Mouse (Mus musculus) limb, embryonic 15.5 days (tissue): ENCODE data around the gene Tpk1. TPM values are rescaled to one million over a fixed set of nuclear protein-coding genes. Genes with fewer than 3 reads are reported as not detected.

Experiments used
- ATAC-seq: fragments of 200-750 bp; cut with Nextera tagmentation; 2 replicates; pipeline ENCODE4 v1.8.0; 2017; ENCODE audit warnings: low read depth, moderate TSS enrichment; ENCODE audit not compliant: insufficient number of reproducible peaks, low FRiP score, low TSS enrichment
- H3K27ac ChIP-seq: fragments of 300-500 bp; sonication (generic); 2 replicates; pipeline ENCODE4 v1.5.1; 2015; ENCODE audit warnings: moderate library complexity, mild to moderate bottlenecking, inconsistent platforms
- H3K27me3 ChIP-seq: fragments of 300-500 bp; sonication (generic); 2 replicates; pipeline ENCODE4 v1.6.1; 2015; ENCODE audit warnings: inconsistent platforms
- H3K36me3 ChIP-seq: fragments of 300-500 bp; sonication (generic); 2 replicates; pipeline ENCODE4 v1.6.1; 2015; ENCODE audit warnings: inconsistent platforms
- H3K4me1 ChIP-seq: fragments of 300-500 bp; sonication (generic); 2 replicates; pipeline ENCODE4 v1.6.1; 2015; ENCODE audit warnings: inconsistent platforms
- H3K4me2 ChIP-seq: fragments of 300-500 bp; sonication (generic); 2 replicates; pipeline ENCODE4 v1.6.1; 2015; ENCODE audit warnings: mild to moderate bottlenecking, inconsistent platforms
- H3K4me3 ChIP-seq: fragments of 300-500 bp; sonication (generic); 2 replicates; pipeline ENCODE4 v1.5.1; 2015; ENCODE audit warnings: mild to moderate bottlenecking, inconsistent platforms
- H3K9ac ChIP-seq: fragments of 300-500 bp; sonication (generic); 2 replicates; pipeline ENCODE4 v1.6.1; 2015; ENCODE audit warnings: inconsistent platforms
- H3K9me3 ChIP-seq: fragments of 300-500 bp; sonication (generic); 2 replicates; pipeline ENCODE4 v1.6.1; 2016; ENCODE audit warnings: inconsistent platforms
- WGBS: fragments of 180-500 bp; shearing (Covaris S2); methylation state at CpG from one replicate; pipeline ENCODE4 v1.1.7; 2015; 5-methylcytosine and 5-hydroxymethylcytosine counted together
- polyA plus RNA-seq: library from polyadenylated mRNA; unstranded; fragments of >200 nt; fragmentation: Nextera tagmentation; extraction: Ambion mirVana; gene quantifications from 2 replicates; pipeline ENCODE4 v1.2.1, GENCODE M21; 2015

Gene Tpk1
- polyA plus RNA-seq, result 9.2 and 9.7 TPM in 2 replicates

DNA sequence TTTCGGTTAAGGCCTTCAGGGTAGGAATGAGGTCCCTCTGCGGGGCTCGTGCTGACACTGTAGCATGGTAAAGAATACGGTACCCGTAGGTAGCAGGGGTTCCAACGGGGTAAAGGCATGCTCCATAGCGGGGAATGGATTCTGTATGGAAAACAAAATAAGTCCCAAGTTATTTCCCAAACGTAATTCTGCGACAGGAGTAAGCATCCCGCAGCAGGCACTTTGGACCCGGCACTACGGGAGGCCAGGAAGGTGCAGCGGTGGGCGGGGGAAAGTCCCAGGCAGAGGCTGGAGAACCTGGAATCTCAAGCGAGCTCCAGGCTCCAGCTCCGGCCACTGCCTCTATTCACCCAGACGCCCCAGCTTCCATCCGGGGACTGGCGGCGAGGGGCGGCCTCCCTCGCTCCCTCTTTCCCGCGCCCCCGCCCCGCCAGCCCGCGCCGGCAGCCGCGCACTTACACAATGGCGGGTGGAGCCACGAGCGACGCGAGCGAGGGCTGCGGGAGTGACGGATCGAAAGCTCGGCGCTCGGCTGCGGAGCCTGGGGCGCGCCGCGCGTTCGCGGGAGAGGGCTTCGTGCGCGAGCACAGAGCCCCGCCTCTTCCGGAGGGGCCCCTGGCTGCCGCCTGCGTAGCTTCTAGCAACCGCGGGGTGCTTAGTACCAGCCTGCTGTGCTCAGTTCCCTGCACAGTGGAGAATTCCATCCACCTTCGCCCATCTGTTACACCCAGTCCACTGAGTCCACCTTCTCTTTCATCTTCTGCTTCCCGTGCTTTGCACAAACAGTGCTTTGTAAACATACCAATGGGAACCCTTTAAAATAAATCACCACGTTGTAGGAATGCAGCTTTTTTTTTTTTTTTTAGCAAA is at the start of gene Tpk1:
Tpk1 (minus strand) TSS at position 602 of the 870 bp plus-strand sequence.
- Histone ChIP-seq H3K4me3 (peak within 1 kb of the TSS; percentile 66), H3K27me3 (no peaks in the 10 kb centered on the region), H3K9me3 (no peaks in the 10 kb centered on the region), H3K9ac (peak within 1 kb of the TSS; percentile 71), H3K4me2 (peak within 1 kb of the TSS; percentile 52), H3K36me3 (no peaks in the 10 kb centered on the region), H3K27ac (peak within 1 kb of the TSS; percentile 96), H3K4me1 (no peaks in the 10 kb centered on the region; the same call in 1 of the 2 replicates)
- WGBS, result under 1% methylated on average over 54 of the region's 63 CpGs
- peak; percentile 95 for ATAC-seq

DNA sequence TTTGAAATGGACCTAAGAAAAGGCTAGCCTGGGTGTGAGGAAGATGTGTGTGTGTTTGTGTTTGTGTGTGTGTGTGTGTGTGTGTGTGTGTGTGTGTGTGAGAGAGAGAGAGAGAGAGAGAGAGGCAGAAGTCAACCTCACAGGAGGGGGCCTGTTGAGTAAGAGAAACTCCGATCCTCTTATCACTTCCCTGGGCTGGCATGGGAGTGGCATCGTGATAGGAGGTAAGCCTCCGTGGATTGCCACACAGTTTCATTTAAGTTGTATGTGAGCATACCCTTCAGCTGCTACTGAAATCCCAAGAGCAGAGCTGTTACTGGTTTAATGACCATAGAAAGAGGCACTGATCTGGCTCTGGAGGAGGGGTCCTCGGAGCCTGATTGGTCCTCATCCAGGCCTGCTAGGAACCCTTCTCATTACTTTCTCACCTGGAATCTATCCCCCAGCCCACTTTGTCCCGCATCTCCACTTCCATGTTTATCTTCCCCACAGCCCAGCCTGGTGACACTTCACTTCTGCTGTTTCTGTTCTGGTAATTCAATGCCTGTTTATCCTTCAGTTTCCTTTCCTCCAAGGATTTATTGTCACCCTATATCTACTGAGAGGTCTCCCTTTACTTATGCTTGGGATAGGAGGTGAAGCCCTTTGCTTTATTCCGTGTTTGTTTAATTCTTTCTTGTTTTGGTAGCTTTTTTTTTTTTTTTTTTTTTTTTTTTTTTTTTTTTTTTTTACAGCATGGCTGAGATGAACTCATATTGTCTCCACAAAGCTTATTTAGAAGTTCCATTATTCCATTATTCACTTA is 36.9 kb upstream of the Tpk1 start:
- Histone ChIP-seq H3K36me3 (no peaks in the 10 kb centered on the region), H3K4me3 (no peak overlapping the region), H3K27ac (no peak overlapping the region), H3K27me3 (no peaks in the 10 kb centered on the region), H3K4me1 (no peaks in the 10 kb centered on the region), H3K9ac (no peak overlapping the region), H3K4me2 (no peak overlapping the region), H3K9me3 (no peaks in the 10 kb centered on the region)
- 57% methylated on average over 6 of the region's 6 CpGs for WGBS
- ATAC-seq, result no peak

DNA sequence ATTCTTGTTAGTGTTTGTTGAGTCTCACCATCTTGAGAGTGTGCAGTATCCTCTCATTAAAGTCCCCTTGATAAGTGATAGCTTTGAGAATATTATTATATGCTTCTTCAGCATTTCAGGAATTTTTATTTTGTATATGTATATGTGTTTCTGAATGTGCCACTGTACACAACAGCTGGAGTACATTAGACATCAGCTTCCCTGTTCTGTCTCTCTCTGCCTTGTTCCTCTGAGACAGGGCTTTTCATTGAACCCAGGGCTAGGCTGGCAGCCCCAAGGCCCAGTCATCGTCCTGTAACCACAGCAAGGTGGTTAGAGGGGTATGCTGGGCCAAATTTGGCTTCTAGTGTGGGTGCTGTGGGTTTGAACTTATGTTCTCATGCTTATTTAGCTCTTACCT is 25.8 kb upstream of the Tpk1 start:
- H3K4me2 ChIP-seq, result no peak overlapping the region
- H3K4me1 ChIP-seq, result no peaks in the 10 kb centered on the region
- H3K27ac ChIP-seq, result no peak overlapping the region
- H3K9me3 ChIP-seq, result no peaks in the 10 kb centered on the region
- no peak overlapping the region for H3K4me3 ChIP-seq
- WGBS, result 73% methylated on average over 1 of the region's 1 CpGs
- no peak overlapping the region for H3K9ac ChIP-seq
- no peaks in the 10 kb centered on the region for H3K27me3 ChIP-seq
- no peak for ATAC-seq
- H3K36me3 ChIP-seq, result no peaks in the 10 kb centered on the region

DNA sequence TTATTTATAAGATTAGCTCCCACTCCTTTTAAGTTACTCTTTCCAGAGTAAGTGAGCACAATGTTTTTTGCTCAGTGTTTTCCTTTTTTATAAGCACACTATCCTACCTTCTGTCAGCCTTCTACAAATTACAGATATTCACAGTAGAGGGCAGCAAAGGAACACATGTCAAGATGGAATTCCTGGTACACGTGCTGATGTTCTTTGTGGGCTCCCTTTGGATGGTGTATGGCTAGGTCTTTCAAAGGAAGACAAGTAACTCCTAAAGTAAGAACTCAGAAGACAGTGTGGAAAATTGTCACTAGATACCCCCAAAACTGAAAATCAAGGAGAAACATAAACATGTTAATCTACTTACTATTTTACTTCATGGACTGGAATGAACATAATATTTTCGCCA is 19.9 kb upstream of the Tpk1 start:
- H3K4me1 ChIP-seq, result no peaks in the 10 kb centered on the region
- H3K27ac ChIP-seq, result no peak overlapping the region
- no peak overlapping the region for H3K9ac ChIP-seq
- no peak overlapping the region for H3K4me3 ChIP-seq
- H3K27me3 ChIP-seq, result no peaks in the 10 kb centered on the region
- H3K36me3 ChIP-seq, result no peaks in the 10 kb centered on the region
- H3K4me2 ChIP-seq, result no peak overlapping the region
- no peak for ATAC-seq
- 43% methylated on average over 2 of the region's 2 CpGs for whole genome bisulfite sequencing
- no peaks in the 10 kb centered on the region for H3K9me3 ChIP-seq

DNA sequence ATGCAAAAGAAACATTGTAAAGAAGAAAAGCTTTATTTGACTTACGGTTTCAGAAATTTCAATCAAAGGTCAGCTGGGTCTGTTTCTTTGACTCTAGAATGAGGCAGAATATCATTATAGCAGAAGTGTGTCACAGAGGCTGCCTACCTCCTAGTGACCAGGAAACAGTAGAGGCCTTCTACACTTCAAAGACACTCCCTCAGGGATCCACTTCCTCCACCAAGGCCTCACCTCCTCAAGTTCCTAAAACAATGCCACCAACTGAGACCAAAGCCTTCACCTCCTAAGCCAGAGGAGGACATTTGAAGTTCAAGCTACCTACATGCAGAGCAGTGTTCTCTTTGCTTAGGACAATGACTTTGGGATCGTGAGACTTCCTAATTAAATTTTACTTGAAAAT is 16.5 kb upstream of the Tpk1 start:
- no peak overlapping the region for H3K4me2 ChIP-seq
- H3K9me3 ChIP-seq, result no peaks in the 10 kb centered on the region
- no peak for ATAC-seq
- H3K4me3 ChIP-seq, result no peak overlapping the region
- 57% methylated on average over 2 of the region's 2 CpGs for WGBS
- H3K9ac ChIP-seq, result no peak overlapping the region
- no peaks in the 10 kb centered on the region for H3K4me1 ChIP-seq
- H3K27me3 ChIP-seq, result no peaks in the 10 kb centered on the region
- H3K27ac ChIP-seq, result no peak overlapping the region
- no peaks in the 10 kb centered on the region for H3K36me3 ChIP-seq

DNA sequence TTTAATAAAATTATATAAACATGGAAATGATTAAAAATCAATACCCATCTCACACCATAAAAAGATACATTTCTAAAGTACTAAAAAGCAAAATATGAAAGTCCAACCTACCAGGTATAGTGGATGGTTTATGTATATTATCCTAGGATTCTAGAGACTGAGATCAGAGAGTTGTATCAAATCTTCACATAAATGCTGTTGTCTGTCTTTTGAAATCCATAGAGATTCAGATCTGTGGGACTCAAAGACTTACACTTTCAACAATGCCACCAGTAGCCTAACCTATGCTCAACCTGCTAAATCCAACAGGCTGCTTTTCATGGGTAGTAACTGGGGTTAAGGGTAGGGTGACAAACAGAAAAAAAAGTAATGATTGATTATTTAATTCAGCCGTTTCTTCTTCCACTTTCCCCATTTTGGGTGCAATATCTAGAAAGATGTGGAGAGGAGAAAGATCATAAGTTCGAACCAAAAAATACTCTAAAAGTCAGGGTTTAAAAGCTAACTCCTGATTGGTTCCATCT is 12.7 kb upstream of the Tpk1 start:
- H3K4me1 ChIP-seq, result no peaks in the 10 kb centered on the region
- H3K9me3 ChIP-seq, result no peaks in the 10 kb centered on the region
- 85% methylated on average over 2 of the region's 2 CpGs for WGBS
- no peak overlapping the region for H3K9ac ChIP-seq
- no peak overlapping the region for H3K27ac ChIP-seq
- no peak overlapping the region for H3K4me3 ChIP-seq
- H3K27me3 ChIP-seq, result no peaks in the 10 kb centered on the region
- H3K4me2 ChIP-seq, result no peak overlapping the region
- H3K36me3 ChIP-seq, result no peaks in the 10 kb centered on the region
- no peak for ATAC-seq

DNA sequence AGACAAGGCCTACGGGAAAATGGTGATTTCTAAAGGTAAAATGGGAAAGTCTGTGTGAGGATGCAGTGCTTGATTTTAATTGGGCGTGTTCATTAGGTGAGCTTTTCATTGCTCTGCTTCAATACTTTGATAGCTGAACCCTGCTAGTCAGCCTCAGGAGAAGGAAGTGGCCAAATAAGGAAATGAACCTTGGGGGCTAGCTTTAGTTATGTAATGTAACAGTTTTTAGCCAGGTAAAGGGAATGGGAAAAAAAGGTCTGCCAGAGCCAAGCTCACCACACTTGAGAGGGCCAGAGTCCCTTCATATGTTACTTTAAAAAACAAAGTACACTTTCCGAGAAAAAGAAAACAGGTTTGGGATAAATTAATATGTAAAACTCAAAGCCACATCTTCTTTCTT is 11.5 kb upstream of the Tpk1 start:
- WGBS, result 77% methylated on average over 3 of the region's 3 CpGs
- Histone ChIP-seq H3K4me3 (no peak overlapping the region), H3K9me3 (no peaks in the 10 kb centered on the region), H3K36me3 (no peaks in the 10 kb centered on the region), H3K4me2 (no peak overlapping the region), H3K4me1 (no peaks in the 10 kb centered on the region), H3K27ac (no peak overlapping the region), H3K27me3 (no peaks in the 10 kb centered on the region), H3K9ac (no peak overlapping the region)
- ATAC-seq, result no peak

DNA sequence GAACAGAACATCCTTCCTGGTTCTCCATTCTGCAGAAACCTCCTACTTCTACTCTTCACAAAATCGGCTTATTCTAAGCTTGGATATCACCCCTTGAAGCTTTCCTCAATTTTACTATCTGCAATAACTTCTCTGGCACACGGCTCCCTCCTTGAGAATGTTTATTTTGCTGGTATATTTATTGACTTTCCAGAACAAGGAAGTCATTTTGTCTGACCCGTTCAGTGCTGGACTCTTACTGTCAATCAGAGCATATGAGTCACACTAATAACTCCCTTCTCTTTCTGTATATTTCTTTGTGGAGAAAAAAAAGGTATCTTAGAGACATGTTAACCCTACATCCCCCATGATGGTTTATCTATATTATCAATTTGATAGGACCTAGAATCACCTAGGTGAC is 10.1 kb upstream of the Tpk1 start:
- Histone ChIP-seq H3K9me3 (no peaks in the 10 kb centered on the region), H3K4me2 (no peak overlapping the region), H3K9ac (no peak overlapping the region), H3K27ac (no peak overlapping the region), H3K4me3 (no peak overlapping the region), H3K4me1 (no peaks in the 10 kb centered on the region), H3K36me3 (no peaks in the 10 kb centered on the region), H3K27me3 (no peaks in the 10 kb centered on the region)
- 39% methylated on average over 3 of the region's 3 CpGs for WGBS
- no peak for ATAC-seq

DNA sequence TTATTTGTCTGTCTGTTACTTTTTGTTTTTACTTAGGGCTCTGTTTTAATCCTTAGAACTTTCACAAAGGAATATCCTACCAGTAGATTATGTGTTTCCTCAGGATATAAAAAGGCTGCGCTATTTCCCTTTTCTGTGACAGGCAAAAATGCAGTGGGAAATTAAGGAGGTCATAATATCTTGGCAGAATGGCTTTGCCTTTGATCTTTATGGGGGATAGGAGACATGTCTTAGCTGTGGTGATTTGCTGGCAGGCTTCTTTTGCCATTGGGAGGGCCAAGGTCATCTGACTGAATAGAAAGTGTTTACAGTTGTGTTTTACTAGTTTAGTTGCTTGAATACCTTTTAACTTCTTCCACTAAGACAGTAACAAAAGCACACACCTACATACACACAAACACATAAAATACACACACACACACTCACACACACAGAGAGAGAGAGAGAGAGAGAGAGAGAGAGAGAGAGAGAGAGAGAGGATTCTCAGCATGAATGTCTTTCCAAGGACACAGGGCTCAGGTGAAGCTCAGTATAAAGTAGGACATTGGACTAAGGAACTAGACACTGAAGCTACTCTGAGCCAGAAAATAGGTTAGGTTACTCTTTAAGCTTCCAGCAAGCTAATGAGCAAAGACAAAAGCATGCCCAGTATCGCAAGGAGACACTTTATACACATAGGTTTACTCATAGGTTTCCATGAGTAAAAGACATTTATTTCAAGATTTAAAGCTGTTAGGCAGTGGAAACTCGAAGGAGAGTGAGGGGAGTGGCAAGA is 9.1 kb upstream of the Tpk1 start:
- no peak overlapping the region for H3K4me3 ChIP-seq
- WGBS, result 44% methylated on average over 3 of the region's 3 CpGs
- no peaks in the 10 kb centered on the region for H3K27me3 ChIP-seq
- ATAC-seq, result no peak
- no peak overlapping the region for H3K4me2 ChIP-seq
- no peaks in the 10 kb centered on the region for H3K4me1 ChIP-seq
- H3K36me3 ChIP-seq, result no peaks in the 10 kb centered on the region
- H3K27ac ChIP-seq, result no peak overlapping the region
- H3K9me3 ChIP-seq, result no peaks in the 10 kb centered on the region
- no peak overlapping the region for H3K9ac ChIP-seq

DNA sequence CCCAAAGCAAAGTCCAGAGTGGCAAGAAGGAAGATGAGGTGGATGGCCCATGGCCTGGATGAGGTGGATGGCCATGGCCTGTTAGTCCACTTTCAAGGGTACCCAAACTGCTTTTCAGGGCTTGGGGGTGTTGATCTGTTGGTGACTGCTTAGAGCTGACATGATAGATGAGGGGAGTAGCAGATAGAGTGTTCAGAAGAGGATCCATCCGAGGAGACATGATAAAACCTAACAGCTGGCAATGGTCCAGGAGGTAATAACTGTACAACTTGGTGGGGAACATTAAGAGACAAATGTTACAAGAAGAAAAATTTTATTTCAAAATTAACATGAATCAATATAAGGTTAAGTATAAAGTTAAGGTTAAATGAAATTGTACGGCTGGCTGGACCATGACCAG is 4.9 kb upstream of the Tpk1 start:
- H3K9ac ChIP-seq, result no peak overlapping the region
- no peaks in the 10 kb centered on the region for H3K36me3 ChIP-seq
- no peak overlapping the region for H3K27ac ChIP-seq
- H3K4me1 ChIP-seq, result no peaks in the 10 kb centered on the region
- H3K4me2 ChIP-seq, result no peak overlapping the region
- ATAC-seq, result no peak
- no peaks in the 10 kb centered on the region for H3K9me3 ChIP-seq
- H3K4me3 ChIP-seq, result no peak overlapping the region
- 69% methylated on average over 2 of the region's 2 CpGs for WGBS
- H3K27me3 ChIP-seq, result no peaks in the 10 kb centered on the region

DNA sequence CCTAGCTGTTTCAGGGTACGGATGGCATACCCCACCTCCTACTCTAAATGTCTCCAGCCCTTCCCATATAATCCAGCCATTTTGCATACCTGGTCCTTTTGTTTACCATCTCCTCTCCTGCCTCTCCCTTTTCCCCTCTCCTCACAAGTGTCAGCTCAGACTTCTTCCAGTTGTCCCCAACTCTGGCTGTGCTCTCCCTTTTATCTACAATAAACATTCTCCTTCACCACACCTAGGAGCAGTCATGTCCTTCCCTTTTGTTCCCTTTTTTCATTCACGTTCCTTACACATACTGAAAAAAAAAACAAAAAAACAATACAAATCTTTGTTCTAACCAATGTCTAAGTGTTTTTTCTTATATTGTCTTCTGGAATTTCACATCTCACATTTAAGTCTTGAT is 1.6 kb upstream of the Tpk1 start:
- Histone ChIP-seq H3K27me3 (no peaks in the 10 kb centered on the region), H3K27ac (no peak overlapping the region), H3K4me2 (no peak overlapping the region), H3K9me3 (no peaks in the 10 kb centered on the region), H3K4me3 (no peak overlapping the region), H3K9ac (no peak overlapping the region), H3K36me3 (no peaks in the 10 kb centered on the region), H3K4me1 (no peaks in the 10 kb centered on the region; the same call in 1 of the 2 replicates)
- 88% methylated on average over 2 of the region's 2 CpGs for WGBS
- ATAC-seq, result no peak
